Mouse (Mus musculus) myocyte (in vitro differentiated cells): ENCODE measurements around the gene Alpk1. TPM values are rescaled to one million over a fixed set of nuclear protein-coding genes. Genes with fewer than 3 reads are reported as not detected.

ENCODE experiments used
- H3K27me3 ChIP-seq: one replicate; pipeline ENCODE4 v1.6.1; 2011; ENCODE audit not compliant: control insufficient read depth, insufficient read depth, insufficient read length
- H3K36me3 ChIP-seq: one replicate; pipeline ENCODE4 v1.6.1; 2011; ENCODE audit not compliant: control insufficient read depth, insufficient read depth
- H3K4me2 ChIP-seq: one replicate; pipeline ENCODE4 v1.6.1; 2011; ENCODE audit warnings: low read depth, control low read depth
- H3K4me3 ChIP-seq: one replicate; pipeline ENCODE4 v1.5.1; 2011; ENCODE audit warnings: mild to moderate bottlenecking, control low read depth, moderate library complexity
- H3K79me2 ChIP-seq: one replicate; pipeline ENCODE4 v1.6.1; 2011; ENCODE audit not compliant: control insufficient read depth, insufficient read depth
- H3ac ChIP-seq: one replicate; pipeline ENCODE4 v1.6.1; 2011; ENCODE audit not compliant: control insufficient read depth, insufficient read length
- CEBPB ChIP-seq: IDR thresholded peaks from 2 replicates; pipeline ENCODE4 v1.6.1; 2011; ENCODE audit warnings: mild to moderate bottlenecking, moderate library complexity; ENCODE audit not compliant: poor library complexity, insufficient read depth, severe bottlenecking
- E2F4 ChIP-seq: IDR thresholded peaks from one replicate; pipeline ENCODE4 v1.6.1; 2011; ENCODE audit warnings: mild to moderate bottlenecking, control low read depth, moderate library complexity; ENCODE audit not compliant: insufficient read depth
- MAX ChIP-seq: IDR thresholded peaks from one replicate; pipeline ENCODE4 v1.6.1; 2011; ENCODE audit warnings: low read depth, mild to moderate bottlenecking, control low read depth
- MYOD1 ChIP-seq, 3 experiments: IDR thresholded peaks; one replicate each; pipeline ENCODE4 v1.6.1; 2011; ENCODE audit warnings: control low read depth in 2 of 3, low read depth in 2 of 3, mild to moderate bottlenecking in 2 of 3, moderate library complexity in 1 of 3; ENCODE audit not compliant: insufficient read length in 2 of 3, control insufficient read depth in 1 of 3
- MYOG ChIP-seq, 3 experiments: IDR thresholded peaks; one replicate each; pipeline ENCODE4 v1.6.1; 2011; ENCODE audit warnings: control low read depth in 2 of 3, low read depth in 2 of 3, mild to moderate bottlenecking in 2 of 3; ENCODE audit not compliant: insufficient read length in 2 of 3, control insufficient read depth in 1 of 3, insufficient read depth in 1 of 3
- POLR2A ChIP-seq: IDR thresholded peaks from one replicate; pipeline ENCODE4 v1.6.1; 2011; ENCODE audit warnings: low read depth, mild to moderate bottlenecking, control low read depth, moderate library complexity; ENCODE audit not compliant: insufficient read length
- POLR2AphosphoS2 ChIP-seq: IDR thresholded peaks from one replicate; pipeline ENCODE4 v1.6.1; 2011; ENCODE audit warnings: low read depth, control low read depth; ENCODE audit not compliant: insufficient read length
- REST ChIP-seq: IDR thresholded peaks from one replicate; pipeline ENCODE4 v1.6.1; 2011; ENCODE audit warnings: mild to moderate bottlenecking, control low read depth, moderate library complexity; ENCODE audit not compliant: insufficient read depth, insufficient read length
- SRF ChIP-seq: IDR thresholded peaks from one replicate; pipeline ENCODE4 v1.6.1; 2011; ENCODE audit warnings: low read depth; ENCODE audit not compliant: control insufficient read depth, insufficient read length
- TCF12 ChIP-seq: IDR thresholded peaks from one replicate; pipeline ENCODE4 v1.6.1; 2011; ENCODE audit warnings: mild to moderate bottlenecking, control low read depth; ENCODE audit not compliant: poor library complexity, insufficient read depth, severe bottlenecking
- TCF3 ChIP-seq: IDR thresholded peaks from one replicate; pipeline ENCODE4 v1.6.1; 2011; ENCODE audit warnings: low read depth, control low read depth; ENCODE audit not compliant: insufficient read length
- USF1 ChIP-seq: IDR thresholded peaks from one replicate; pipeline ENCODE4 v1.6.1; 2011; ENCODE audit warnings: low read depth, mild to moderate bottlenecking, control low read depth, moderate library complexity
- polyA plus RNA-seq: library from polyadenylated mRNA; unstranded; fragments of >200 nt; fragmentation: generic; extraction: Trizol; gene quantifications from one replicate; pipeline ENCODE4 v1.2.1, GENCODE M21; 2012; ENCODE audit warnings: missing spikeins

Gene Alpk1
- polyA plus RNA-seq, 1 experiment = 1.8 TPM

GRCm38 (mm10) chr3:127745911-127746640 is 34.3 kb downstream of the Alpk1 start:
- Histone ChIP-seq H3K4me2 (no peak overlapping the region), H3K36me3 (no peaks in the 10 kb centered on the region), H3K4me3 (no peak overlapping the region), H3K27me3 (no peaks in the 10 kb centered on the region), H3K79me2 (no peaks in the 10 kb centered on the region), H3ac (no peak overlapping the region)
- TF ChIP-seq CEBPB (no peak), MYOD1 (IDR thresholded peaks at IDR 0.05; ENCODE audit: control insufficient read depth in 1 of 3, insufficient read length in 2 of 3, low read depth in 2 of 3) (no peak), USF1 (no peak), MYOG (IDR thresholded peaks at IDR 0.05; ENCODE audit: control insufficient read depth in 1 of 3, insufficient read depth in 1 of 3, insufficient read length in 2 of 3, low read depth in 2 of 3) (no peak), TCF12 (no peak), POLR2A (no peak)

GRCm38 (mm10) chr3:127745504-127745903 is 34.8 kb downstream of the Alpk1 start:
- Histone ChIP-seq H3K27me3 (no peaks in the 10 kb centered on the region), H3ac (no peak overlapping the region), H3K36me3 (no peaks in the 10 kb centered on the region), H3K79me2 (no peaks in the 10 kb centered on the region), H3K4me2 (no peak overlapping the region), H3K4me3 (no peak overlapping the region)
- no peak for TF ChIP-seq USF1
- TF ChIP-seq CEBPB = no peak
- no peak for TF ChIP-seq E2F4
- no peak for TF ChIP-seq POLR2A
- TF ChIP-seq MYOD1 (IDR thresholded peaks at IDR 0.05; ENCODE audit: control insufficient read depth in 1 of 3, insufficient read length in 2 of 3, low read depth in 2 of 3) = no peak
- no peak for TF ChIP-seq TCF12
- TF ChIP-seq SRF = no peak
- no peak for TF ChIP-seq TCF3
- no peak for TF ChIP-seq MAX
- no peak for TF ChIP-seq MYOG (IDR thresholded peaks at IDR 0.05; ENCODE audit: control insufficient read depth in 1 of 3, insufficient read depth in 1 of 3, insufficient read length in 2 of 3, low read depth in 2 of 3)
- no peak for TF ChIP-seq REST
- TF ChIP-seq POLR2AphosphoS2 = no peak

- no peak for TF ChIP-seq USF1
- no peak for TF ChIP-seq MYOG (IDR thresholded peaks at IDR 0.05; ENCODE audit: control insufficient read depth in 1 of 3, insufficient read depth in 1 of 3, insufficient read length in 2 of 3, low read depth in 2 of 3)
- no peak for TF ChIP-seq E2F4
- TF ChIP-seq REST = no peak
- no peak for TF ChIP-seq CEBPB
- no peak for TF ChIP-seq MYOD1 (IDR thresholded peaks at IDR 0.05; ENCODE audit: control insufficient read depth in 1 of 3, insufficient read length in 2 of 3, low read depth in 2 of 3)
- TF ChIP-seq TCF3 = no peak
- TF ChIP-seq POLR2A = no peak
- TF ChIP-seq TCF12 = no peak
- Histone ChIP-seq H3K27me3 (no peaks in the 10 kb centered on the region), H3K79me2 (no peaks in the 10 kb centered on the region), H3K4me2 (no peak overlapping the region), H3K36me3 (no peaks in the 10 kb centered on the region), H3ac (no peak overlapping the region), H3K4me3 (no peak overlapping the region)
Observed at GRCm38 (mm10) chr3:127743614-127744365, 36.5 kb downstream of the Alpk1 start.

GRCm38 (mm10) chr3:127741473-127741872 is 38.9 kb downstream of the Alpk1 start:
- H3K79me2 ChIP-seq = no peaks in the 10 kb centered on the region
- no peak overlapping the region for H3K4me3 ChIP-seq
- H3K36me3 ChIP-seq = no peaks in the 10 kb centered on the region
- H3ac ChIP-seq = no peak overlapping the region
- no peaks in the 10 kb centered on the region for H3K27me3 ChIP-seq
- no peak for TF ChIP-seq MYOG (IDR thresholded peaks at IDR 0.05; ENCODE audit: control insufficient read depth in 1 of 3, insufficient read depth in 1 of 3, insufficient read length in 2 of 3, low read depth in 2 of 3)
- no peak for TF ChIP-seq TCF3
- no peak for TF ChIP-seq POLR2AphosphoS2
- no peak for TF ChIP-seq CEBPB
- TF ChIP-seq MAX = no peak
- no peak for TF ChIP-seq POLR2A
- no peak for TF ChIP-seq E2F4
- no peak for TF ChIP-seq MYOD1 (IDR thresholded peaks at IDR 0.05; ENCODE audit: control insufficient read depth in 1 of 3, insufficient read length in 2 of 3, low read depth in 2 of 3)
- TF ChIP-seq TCF12 = no peak
- no peak for TF ChIP-seq USF1
- H3K4me2 ChIP-seq = no peak overlapping the region
